Mouse (Mus musculus): Measurements from ENCODE around the gene Dctn5. TPM values are rescaled to one million over a fixed set of nuclear protein-coding genes. Genes with fewer than 3 reads are reported as not detected.

Gene Dctn5
- total and polyA plus RNA-seq, 2 experiments: 14.6 to 32.7 TPM

- no peak for DNase-seq (ENCODE audit: extremely low read depth, low read depth, low spot score)
- Histone ChIP-seq H3K27me3 (ENCODE audit: control insufficient read depth, insufficient read depth, low read length) (no peaks in the 10 kb centered on the region), H3K4me3 (ENCODE audit: insufficient read depth, low read depth, low read length) (no peak overlapping the region), H3K27ac (replicated peaks; ENCODE audit: insufficient read depth, low read depth, low read length) (no peak overlapping the region), H3K9ac (ENCODE audit: low read depth, low read length) (no peak overlapping the region), H3K36me3 (ENCODE audit: control insufficient read depth, insufficient read depth, low read length) (no peaks in the 10 kb centered on the region), H3K79me2 (ENCODE audit: control insufficient read depth, insufficient read depth, low read length) (no peaks in the 10 kb centered on the region), H3K4me1 (ENCODE audit: control insufficient read depth, insufficient read depth, low read length) (no peaks in the 10 kb centered on the region)
- 69% methylated on average over 10 of the region's 10 CpGs for WGBS
- no peak for TF ChIP-seq CTCF (IDR thresholded peaks at IDR 0.05; ENCODE audit: low read depth, low read length)
- TF ChIP-seq POLR2A (IDR thresholded peaks at IDR 0.05; ENCODE audit: extremely low read depth, insufficient read depth, low read length): no peak
Observed at GRCm38 (mm10) chr7:122191097-122191496, 58.3 kb downstream of the Dctn5 start.

- no peak for DNase-seq (ENCODE audit: extremely low read depth, low read depth, low spot score)
- no peak overlapping the region for H3K4me3 ChIP-seq (ENCODE audit: insufficient read depth, low read depth, low read length)
- H3K9ac ChIP-seq (ENCODE audit: low read depth, low read length): no peak overlapping the region
- TF ChIP-seq POLR2A (IDR thresholded peaks at IDR 0.05; ENCODE audit: extremely low read depth, insufficient read depth, low read length): no peak
- no peak for TF ChIP-seq CTCF (IDR thresholded peaks at IDR 0.05; ENCODE audit: low read depth, low read length)
- no peak overlapping the region for H3K27ac ChIP-seq (replicated peaks; ENCODE audit: insufficient read depth, low read depth, low read length)
- no peaks in the 10 kb centered on the region for H3K4me1 ChIP-seq (ENCODE audit: control insufficient read depth, insufficient read depth, low read length)
- no peaks in the 10 kb centered on the region for H3K79me2 ChIP-seq (ENCODE audit: control insufficient read depth, insufficient read depth, low read length)
- no peaks in the 10 kb centered on the region for H3K27me3 ChIP-seq (ENCODE audit: control insufficient read depth, insufficient read depth, low read length)
- no peaks in the 10 kb centered on the region for H3K36me3 ChIP-seq (ENCODE audit: control insufficient read depth, insufficient read depth, low read length)
Observed at GRCm38 (mm10) chr7:122193919-122194318, 61.1 kb downstream of the Dctn5 start.

- no peak overlapping the region for H3K27ac ChIP-seq (replicated peaks; ENCODE audit: insufficient read depth, low read depth, low read length)
- no peak overlapping the region for H3K4me3 ChIP-seq (ENCODE audit: insufficient read depth, low read depth, low read length)
- WGBS: 23% methylated on average over 9 of the region's 9 CpGs
- no peak overlapping the region for H3K9ac ChIP-seq (ENCODE audit: low read depth, low read length)
- TF ChIP-seq CTCF (IDR thresholded peaks at IDR 0.05; ENCODE audit: low read depth, low read length): no peak
- TF ChIP-seq POLR2A (IDR thresholded peaks at IDR 0.05; ENCODE audit: extremely low read depth, insufficient read depth, low read length): no peak
- H3K27me3 ChIP-seq (ENCODE audit: control insufficient read depth, insufficient read depth, low read length): no peaks in the 10 kb centered on the region
- H3K36me3 ChIP-seq (ENCODE audit: control insufficient read depth, insufficient read depth, low read length): no peaks in the 10 kb centered on the region
- no peaks in the 10 kb centered on the region for H3K79me2 ChIP-seq (ENCODE audit: control insufficient read depth, insufficient read depth, low read length)
- DNase-seq (ENCODE audit: extremely low read depth, low read depth, low spot score): peak; percentile 78
- no peaks in the 10 kb centered on the region for H3K4me1 ChIP-seq (ENCODE audit: control insufficient read depth, insufficient read depth, low read length)
Observed at GRCm38 (mm10) chr7:122196771-122197170, 63.9 kb downstream of the Dctn5 start.

- WGBS: 26% methylated on average over 4 of the region's 4 CpGs
- Histone ChIP-seq H3K36me3 (ENCODE audit: control insufficient read depth, insufficient read depth, low read length) (no peaks in the 10 kb centered on the region), H3K4me1 (ENCODE audit: control insufficient read depth, insufficient read depth, low read length) (no peaks in the 10 kb centered on the region), H3K4me3 (ENCODE audit: insufficient read depth, low read depth, low read length) (no peak overlapping the region), H3K9ac (ENCODE audit: low read depth, low read length) (no peak overlapping the region), H3K27ac (replicated peaks; ENCODE audit: insufficient read depth, low read depth, low read length) (no peak overlapping the region), H3K27me3 (ENCODE audit: control insufficient read depth, insufficient read depth, low read length) (no peaks in the 10 kb centered on the region), H3K79me2 (ENCODE audit: control insufficient read depth, insufficient read depth, low read length) (no peaks in the 10 kb centered on the region)
- TF ChIP-seq POLR2A (IDR thresholded peaks at IDR 0.05; ENCODE audit: extremely low read depth, insufficient read depth, low read length) (no peak), CTCF (IDR thresholded peaks at IDR 0.05; ENCODE audit: low read depth, low read length) (peak; percentile 19; the same call in 1 of the 2 replicates)
- DNase-seq (ENCODE audit: extremely low read depth, low read depth, low spot score): peak; percentile 66
Observed at GRCm38 (mm10) chr7:122197306-122197705, 64.5 kb downstream of the Dctn5 start.

Other genes with a start within 250 kb of the Dctn5 start
- 15.4 and 17.8 TPM in 2 replicates for gene Cog7, start 151.3 kb upstream of the Dctn5 start, total RNA-seq (2014; rRNA removed)
- gene Cog7, start 151.3 kb upstream of the Dctn5 start, polyA plus RNA-seq (2012; rRNA removed): 15.6 and 17.6 TPM in 2 replicates
- 6.8 and 7.7 TPM in 2 replicates for gene Gga2, start 111.8 kb upstream of the Dctn5 start, total RNA-seq (2014; rRNA removed)
- gene Gga2, start 111.8 kb upstream of the Dctn5 start, polyA plus RNA-seq (2012; rRNA removed): 13.5 and 15.5 TPM in 2 replicates
- gene Ubfd1, start 65.9 kb upstream of the Dctn5 start, total RNA-seq (2014; rRNA removed): 15.2 and 21.0 TPM in 2 replicates
- 14.4 and 15.8 TPM in 2 replicates for gene Ubfd1, start 65.9 kb upstream of the Dctn5 start, polyA plus RNA-seq (2012; rRNA removed)
- 9.8 and 13.0 TPM in 2 replicates for gene Ears2, start 65.8 kb upstream of the Dctn5 start, total RNA-seq (2014; rRNA removed)
- 13.3 and 15.2 TPM in 2 replicates for gene Ears2, start 65.8 kb upstream of the Dctn5 start, polyA plus RNA-seq (2012; rRNA removed)
- gene Ndufab1, start 31.2 kb upstream of the Dctn5 start, total RNA-seq (2014; rRNA removed): 72.3 and 84.0 TPM in 2 replicates
- 379 and 468 TPM in 2 replicates for gene Ndufab1, start 31.2 kb upstream of the Dctn5 start, polyA plus RNA-seq (2012; rRNA removed)
- 0.83 and 1.4 TPM in 2 replicates for gene Palb2, start 56 bp upstream of the Dctn5 start, total RNA-seq (2014; rRNA removed)
- 0.23 and 0.51 TPM in 2 replicates for gene Palb2, start 56 bp upstream of the Dctn5 start, polyA plus RNA-seq (2012; rRNA removed)
- 0.40 and 0.74 TPM in 2 replicates for gene Plk1, start 26.4 kb downstream of the Dctn5 start, total RNA-seq (2014; rRNA removed)
- 0.24 and 0.42 TPM in 2 replicates for gene Plk1, start 26.4 kb downstream of the Dctn5 start, polyA plus RNA-seq (2012; rRNA removed)
- not detected in 2 replicates for gene Ern2, start 53.2 kb downstream of the Dctn5 start, total RNA-seq (2014; rRNA removed)
- gene Ern2, start 53.2 kb downstream of the Dctn5 start, polyA plus RNA-seq (2012; rRNA removed): 0.04 and 0.10 TPM in 2 replicates
- 4.5 and 5.3 TPM in 2 replicates for gene Chp2, start 86.5 kb downstream of the Dctn5 start, total RNA-seq (2014; rRNA removed)
- 2.5 and 2.8 TPM in 2 replicates for gene Chp2, start 86.5 kb downstream of the Dctn5 start, polyA plus RNA-seq (2012; rRNA removed)
- 3.7 and 5.6 TPM in 2 replicates for gene Prkcb, start 155.7 kb downstream of the Dctn5 start, total RNA-seq (2014; rRNA removed)
- 1.5 and 2.5 TPM in 2 replicates for gene Prkcb, start 155.7 kb downstream of the Dctn5 start, polyA plus RNA-seq (2012; rRNA removed)